18 mouse cellular contexts compared by ENCODE assay signal in the genomic region with DNA sequence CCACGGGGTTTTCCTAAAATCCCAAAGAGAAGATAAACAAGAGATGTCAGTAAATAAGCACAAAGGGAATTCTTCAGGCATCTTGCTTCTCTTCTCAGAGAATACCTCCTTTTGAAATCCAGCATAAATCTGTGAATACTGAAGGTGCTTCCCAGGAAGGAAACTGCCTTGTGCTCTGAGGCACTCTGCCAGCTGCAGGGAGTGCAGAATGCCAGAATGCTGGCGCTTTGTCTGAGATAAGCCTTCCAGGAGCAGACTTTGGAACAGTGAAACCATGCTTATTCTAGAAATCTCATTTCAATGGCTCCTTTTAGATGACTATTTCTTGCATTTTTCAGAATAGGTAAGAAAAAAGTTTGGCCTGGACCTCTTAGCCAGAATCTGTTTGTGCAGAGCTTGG.
DNase-seq lines count a peak whose midpoint lies in the region; ATAC-seq and TF ChIP-seq lines count a peak whose summit lies in the region.
"Had no signal": no experiment of that assay in that cellular context is flagged by ENCODE, and none has a peak within 500 bp of the region (broad histone marks: within the 10 kb centered on the region; RNA-seq: fewer than 3 reads in every experiment).

No protein-coding gene starts in this region.

- no peak overlapping the region for H3K9ac ChIP-seq in forebrain, postnatal 0 days
- H3K9ac ChIP-seq in forebrain, embryonic 13.5 days, result no peak overlapping the region
- H3K9ac ChIP-seq in kidney, embryonic 14.5 days (ENCODE audit: low read depth, low read length), result no peak overlapping the region
- H3K9ac ChIP-seq: embryonic facial prominence, embryonic 12.5 days; kidney, embryonic 15.5 days; limb, embryonic 12.5 days; liver, embryonic 15.5 days; neural tube, embryonic 13.5 days had no signal

- no peak overlapping the region for H3K27ac ChIP-seq in forebrain, postnatal 0 days (ENCODE audit: low read depth, low read length)
- no peak overlapping the region for H3K27ac ChIP-seq in forebrain, embryonic 13.5 days
- no peak overlapping the region for H3K27ac ChIP-seq in layer of hippocampus, adult 2 months
- no peak overlapping the region for H3K27ac ChIP-seq in kidney, embryonic 14.5 days (ENCODE audit: low read depth, low read length)
- H3K27ac ChIP-seq: embryonic facial prominence, embryonic 12.5 days; forebrain, embryonic 10.5 days; kidney, embryonic 15.5 days; limb, embryonic 12.5 days; liver, embryonic 15.5 days; macrophage; neural tube, embryonic 13.5 days had no signal

- H3K4me3 ChIP-seq in forebrain, postnatal 0 days (ENCODE audit: low read depth, low read length), result no peak overlapping the region
- H3K4me3 ChIP-seq in forebrain, embryonic 13.5 days, result no peak overlapping the region
- no peak overlapping the region for H3K4me3 ChIP-seq in layer of hippocampus, adult 2 months
- H3K4me3 ChIP-seq in kidney, embryonic 14.5 days (ENCODE audit: low read length), result no peak overlapping the region
- H3K4me3 ChIP-seq: embryonic facial prominence, embryonic 12.5 days; forebrain, embryonic 10.5 days; kidney, embryonic 15.5 days; limb, embryonic 12.5 days; liver, embryonic 15.5 days; neural tube, embryonic 13.5 days had no signal

- H3K9me3 ChIP-seq in forebrain, postnatal 0 days (ENCODE audit: low read length), result no peaks in the 10 kb centered on the region
- H3K9me3 ChIP-seq in forebrain, embryonic 13.5 days (replicated peaks), result no peaks in the 10 kb centered on the region
- H3K9me3 ChIP-seq in kidney, embryonic 14.5 days (ENCODE audit: control insufficient read depth, low read length), result no peaks in the 10 kb centered on the region
- H3K9me3 ChIP-seq: embryonic facial prominence, embryonic 12.5 days; forebrain, embryonic 10.5 days; kidney, embryonic 15.5 days; limb, embryonic 12.5 days; liver, embryonic 15.5 days; neural tube, embryonic 13.5 days had no signal

- no peaks in the 10 kb centered on the region for H3K36me3 ChIP-seq in forebrain, postnatal 0 days (ENCODE audit: insufficient read depth)
- no peaks in the 10 kb centered on the region for H3K36me3 ChIP-seq in forebrain, embryonic 13.5 days (ENCODE audit: poor library complexity, severe bottlenecking)
- H3K36me3 ChIP-seq in kidney, embryonic 14.5 days (ENCODE audit: control insufficient read depth, insufficient read depth, low read length), result no peaks in the 10 kb centered on the region
- H3K36me3 ChIP-seq: embryonic facial prominence, embryonic 12.5 days; forebrain, embryonic 10.5 days; kidney, embryonic 15.5 days; limb, embryonic 12.5 days; liver, embryonic 15.5 days; neural tube, embryonic 13.5 days had no signal

- DNase-seq in forebrain, postnatal 0 days, result peak; percentile 54
- DNase-seq in brain, adult 2 months (ENCODE audit: low read depth, low spot score), result peak; percentile 62
- peak; percentile 8 to 14 for DNase-seq in layer of hippocampus, adult 2 months (ENCODE audit: low spot score in 2 of 2)
- DNase-seq in right cerebral cortex, adult 2 months (ENCODE audit: low spot score in 2 of 2), result peak; percentile 5 to 14
- DNase-seq in urinary bladder, postnatal 25 days (ENCODE audit: low spot score), result no peak
- DNase-seq: adrenal gland, postnatal 25 days; cerebellum, adult 11-12 months; gastrocnemius, postnatal 10 days; heart, postnatal 36 days had no signal

- H3K27me3 ChIP-seq in forebrain, postnatal 0 days (ENCODE audit: insufficient read depth, low read length), result no peaks in the 10 kb centered on the region
- no peaks in the 10 kb centered on the region for H3K27me3 ChIP-seq in forebrain, embryonic 13.5 days
- H3K27me3 ChIP-seq in kidney, embryonic 14.5 days (ENCODE audit: control insufficient read depth, insufficient read depth, low read length), result no peaks in the 10 kb centered on the region
- H3K27me3 ChIP-seq: embryonic facial prominence, embryonic 12.5 days; kidney, embryonic 15.5 days; limb, embryonic 12.5 days; liver, embryonic 15.5 days; neural tube, embryonic 13.5 days had no signal

- 3% methylated on average over 2 of the region's 2 CpGs for WGBS in forebrain, postnatal 0 days
- WGBS in forebrain, embryonic 13.5 days, result 10% methylated on average over 2 of the region's 2 CpGs
- WGBS in kidney, embryonic 14.5 days, result 46% methylated on average over 2 of the region's 2 CpGs

- no peaks in the 10 kb centered on the region for H3K4me1 ChIP-seq in forebrain, postnatal 0 days (ENCODE audit: insufficient read depth)
- H3K4me1 ChIP-seq in forebrain, embryonic 13.5 days, result peaks cover 6% of the 10 kb centered on the region; the same call in 1 of the 2 replicates
- H3K4me1 ChIP-seq in kidney, embryonic 14.5 days (ENCODE audit: control insufficient read depth, insufficient read depth, low read length), result no peaks in the 10 kb centered on the region
- H3K4me1 ChIP-seq: embryonic facial prominence, embryonic 12.5 days; kidney, embryonic 15.5 days; limb, embryonic 12.5 days; liver, embryonic 15.5 days; neural tube, embryonic 13.5 days had no signal

- no peak overlapping the region for H3K4me2 ChIP-seq in forebrain, postnatal 0 days (ENCODE audit: low read depth)
- no peak overlapping the region for H3K4me2 ChIP-seq in forebrain, embryonic 13.5 days
- no peak overlapping the region for H3K4me2 ChIP-seq in kidney, embryonic 14.5 days (replicated peaks; ENCODE audit: low read depth, low read length)
- H3K4me2 ChIP-seq: embryonic facial prominence, embryonic 12.5 days; kidney, embryonic 15.5 days; limb, embryonic 12.5 days; liver, embryonic 15.5 days; neural tube, embryonic 13.5 days had no signal

- TF ChIP-seq CTCF in forebrain, postnatal 0 days (IDR thresholded peaks at IDR 0.05; ENCODE audit: low read depth), result no peak
- no peak for TF ChIP-seq CTCF in layer of hippocampus, adult 2 months (conservative IDR thresholded peaks at IDR 0.05)

- no peak for ATAC-seq in forebrain, postnatal 0 days
- no peak; the same call in 1 of the 2 replicates for ATAC-seq in forebrain, embryonic 13.5 days
- no peak for ATAC-seq in kidney, embryonic 14.5 days (ENCODE audit: low FRiP score, low TSS enrichment)
